Mouse (Mus musculus) gastrocnemius, adult 18-20 months (tissue): Measurements from ENCODE around the gene Patj. TPM values are rescaled to one million over a fixed set of nuclear protein-coding genes. Genes with fewer than 3 reads are reported as not detected.
"Not testable (repeated sequence)": the region's sequence is repeated elsewhere in the genome, so short reads cannot be mapped to it uniquely, and the experiment has no call there.

ENCODE experiments used
- DNase-seq: peaks from one replicate; pipeline ENCODE4 v3.0.0; 2021; ENCODE audit warnings: low spot score
- long read RNA-seq, 2 experiments: library from polyadenylated mRNA; stranded (forward); transcript quantifications; one replicate each; pipeline ENCODE4 v2.0.0; 2021
- total RNA-seq, 2 experiments: library from RNA; stranded (reverse); gene quantifications; 2 replicates each; pipeline ENCODE4 v1.2.3; 2021

Patj gene
- 1 to 10 TPM; 2.7 to 3.7 TPM for total RNA-seq
- long read RNA-seq, experiment 1, partial matches to known transcripts = 1 of 1 reads
- long read RNA-seq, experiment 1, other reads (novel, unspliced or antisense) = 0 of 1 reads
- long read RNA-seq, experiment 2 = 0 reads

DNA sequence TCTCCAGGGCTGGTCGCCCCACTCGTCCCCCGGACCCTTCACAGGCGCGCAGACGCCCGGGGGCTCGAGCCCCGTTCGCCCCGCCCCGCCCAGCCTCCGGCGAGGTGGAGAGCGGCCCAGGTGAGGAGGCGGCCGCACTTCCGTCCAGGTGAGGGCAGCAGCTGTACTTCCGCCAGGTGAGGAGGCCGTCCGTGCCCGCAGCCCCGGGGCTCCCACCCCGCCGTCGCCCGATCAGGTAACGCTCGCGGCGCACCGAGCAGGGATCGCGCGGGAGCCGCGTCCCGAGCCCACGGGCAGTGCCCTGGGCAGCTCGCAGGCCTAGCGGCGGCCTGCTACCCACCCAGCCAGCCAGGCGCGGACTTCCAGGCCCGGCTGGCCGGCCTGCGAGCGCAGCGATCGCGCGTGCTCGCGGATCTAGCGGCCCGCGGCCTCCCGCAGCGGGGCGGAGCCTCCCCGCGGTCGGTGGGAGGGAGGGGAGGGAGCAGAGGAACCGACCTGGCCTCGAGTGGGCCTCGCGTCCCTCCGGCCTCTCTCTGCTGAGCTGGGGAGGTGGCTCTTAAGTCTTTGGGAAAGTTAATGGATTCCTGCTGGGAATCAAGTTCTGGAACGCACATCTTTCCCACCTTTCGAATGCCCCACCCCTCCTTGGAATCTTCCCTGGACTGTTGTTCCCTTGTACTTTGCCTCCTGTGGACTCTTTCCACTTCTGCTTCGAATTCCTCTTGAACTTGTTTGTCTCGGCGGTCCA is at the start of gene Patj:
Gene Patj (plus strand): TSS at position 96 of the 748 bp plus-strand sequence.
- DNase-seq = peak; percentile 19

- no peak for DNase-seq
These were observed 47.0 kb upstream of the Patj start for GRCm38 (mm10) chr4:98348580-98348979.

DNA sequence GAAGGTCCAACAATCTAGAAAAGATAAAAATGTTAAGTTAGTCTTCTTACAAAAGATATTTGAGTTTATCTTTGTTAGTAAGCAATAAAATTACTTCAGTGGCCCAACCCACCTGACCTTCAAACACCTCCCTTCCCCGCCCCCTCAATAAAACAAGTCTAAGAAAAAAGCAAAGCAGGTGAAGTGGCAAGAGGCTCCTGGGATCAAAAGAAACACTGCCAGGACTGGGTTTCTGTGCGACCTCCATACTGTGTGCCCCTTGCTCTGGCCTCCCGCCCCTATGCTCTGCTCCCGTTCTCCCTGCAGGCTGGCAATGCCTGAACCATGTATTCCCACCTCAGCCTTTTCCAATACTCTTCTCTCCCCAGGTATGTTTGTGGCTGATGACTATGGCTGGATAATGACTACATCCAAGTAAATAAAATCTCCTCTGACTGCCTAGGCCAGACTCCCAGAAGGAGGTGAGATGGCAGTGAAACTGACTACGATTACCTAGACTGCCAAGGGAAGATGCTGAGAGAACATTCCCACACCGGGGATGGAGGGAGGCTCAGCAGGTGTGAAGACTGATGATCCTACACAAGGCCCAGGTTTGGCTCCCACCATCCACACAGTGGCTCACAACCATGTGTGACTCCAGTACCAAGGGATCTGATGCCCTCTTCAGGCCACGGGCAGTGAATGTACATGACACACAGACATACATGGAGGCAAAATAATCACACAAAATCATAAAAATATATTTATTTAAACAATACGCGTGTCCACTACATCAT is 37.4 kb upstream of the Patj start:
- no peak for DNase-seq

DNA sequence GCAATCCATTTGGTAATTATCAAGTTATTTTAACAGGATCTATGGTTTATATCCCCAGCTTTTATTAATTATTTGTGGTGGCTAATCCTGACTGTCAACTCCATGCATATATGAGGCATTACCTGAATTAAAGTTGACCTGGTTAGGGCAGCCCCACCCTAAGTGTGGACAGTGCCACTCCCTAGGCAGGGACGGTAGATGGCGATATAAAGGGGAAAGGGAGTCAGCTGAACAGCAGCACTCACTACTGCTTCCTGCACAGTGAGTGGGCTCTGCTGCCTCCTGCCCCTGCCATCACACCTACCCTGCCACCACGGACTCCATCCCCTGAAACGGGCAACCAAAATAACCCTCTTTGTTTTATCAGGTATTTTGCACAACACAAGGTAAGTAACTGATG is 20.2 kb upstream of the Patj start:
- no peak for DNase-seq

DNA sequence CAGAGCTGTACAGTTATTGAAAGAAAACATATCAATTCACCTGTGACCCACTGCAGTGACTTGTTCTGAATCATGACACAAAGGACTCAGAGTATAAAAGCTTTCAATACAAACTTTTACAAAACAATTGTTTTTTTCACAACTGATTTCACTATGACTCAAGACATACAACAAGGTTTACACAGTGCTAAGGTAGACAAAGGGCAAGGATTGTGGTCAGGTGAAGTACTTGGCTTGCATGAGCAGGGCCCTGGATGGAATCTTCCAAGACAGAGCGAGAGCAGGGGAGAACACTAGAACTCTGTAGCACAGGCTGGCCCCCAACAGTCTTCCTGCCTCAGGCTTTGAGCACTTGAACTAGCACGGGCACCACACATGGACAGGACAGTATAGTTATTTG is 18.6 kb upstream of the Patj start:
- no peak for DNase-seq

DNA sequence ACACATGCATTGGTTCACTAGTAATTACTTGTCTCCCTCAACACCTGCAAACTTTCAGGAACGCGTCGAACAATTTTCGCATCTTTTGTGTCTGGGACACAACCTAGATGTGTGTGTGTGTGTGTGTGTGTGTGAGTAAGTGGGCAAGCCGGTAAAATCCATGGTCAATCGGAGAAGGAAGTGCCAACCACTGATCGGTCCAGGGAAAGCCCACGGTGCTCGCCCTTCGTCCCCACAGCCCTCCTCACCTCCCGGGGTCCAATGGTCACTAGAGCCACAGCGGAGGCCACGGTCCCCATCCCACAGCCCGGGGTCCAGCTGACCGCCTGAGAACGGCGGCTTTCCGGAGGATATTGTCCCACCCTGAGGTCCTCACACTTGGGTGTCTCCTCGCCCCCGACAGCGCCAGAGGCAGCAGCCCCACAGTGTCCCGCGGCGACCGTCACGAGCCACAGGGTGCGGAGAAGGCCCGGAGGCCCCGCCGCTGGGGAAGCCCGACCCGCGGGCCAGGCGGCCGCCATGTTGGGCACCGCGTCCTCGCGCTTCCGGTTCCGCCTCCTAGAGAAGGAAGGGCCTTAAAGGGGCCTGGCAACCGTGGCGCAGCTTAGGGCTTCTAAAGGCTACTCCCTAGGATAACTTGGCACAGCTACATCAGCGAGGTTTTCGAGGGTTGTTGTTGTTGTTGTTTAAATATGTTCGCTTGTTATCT is 12.7 kb upstream of the Patj start, which contains the start of gene Tm2d1:
Gene Tm2d1 (minus strand): TSS at position 591 of the 709 bp plus-strand sequence.
- peak; percentile 80 for DNase-seq

- no peak for DNase-seq
These were observed 10.5 kb upstream of the Patj start for GRCm38 (mm10) chr4:98385036-98385435.

- no peak for DNase-seq
These were observed 267 bp upstream of the Patj start for GRCm38 (mm10) chr4:98395346-98395689.

- no peak for DNase-seq
These were observed 5.5 kb downstream of the Patj start for GRCm38 (mm10) chr4:98400926-98401583.

- DNase-seq = no peak
These were observed 6.0 kb downstream of the Patj start for GRCm38 (mm10) chr4:98401584-98401962.

DNA sequence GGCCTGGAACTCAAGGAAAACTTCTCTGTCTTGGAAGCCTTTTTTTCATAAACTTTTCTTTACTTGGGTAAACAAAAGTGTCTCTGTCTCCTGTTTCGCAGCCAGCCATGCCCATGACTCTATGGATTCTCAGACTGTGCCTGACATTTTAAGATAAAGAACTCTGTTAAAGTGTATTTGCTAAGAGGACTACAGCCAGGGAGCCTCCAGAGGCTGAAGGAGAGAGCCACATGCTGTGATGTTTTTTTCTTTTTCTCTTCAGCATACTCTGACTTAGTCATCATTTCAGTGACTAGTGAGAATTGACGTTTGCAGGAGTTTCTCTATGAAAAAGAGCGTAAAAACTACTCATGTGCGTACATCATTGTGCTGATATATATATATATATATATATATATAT is 7.9 kb downstream of the Patj start:
- DNase-seq = no peak

DNA sequence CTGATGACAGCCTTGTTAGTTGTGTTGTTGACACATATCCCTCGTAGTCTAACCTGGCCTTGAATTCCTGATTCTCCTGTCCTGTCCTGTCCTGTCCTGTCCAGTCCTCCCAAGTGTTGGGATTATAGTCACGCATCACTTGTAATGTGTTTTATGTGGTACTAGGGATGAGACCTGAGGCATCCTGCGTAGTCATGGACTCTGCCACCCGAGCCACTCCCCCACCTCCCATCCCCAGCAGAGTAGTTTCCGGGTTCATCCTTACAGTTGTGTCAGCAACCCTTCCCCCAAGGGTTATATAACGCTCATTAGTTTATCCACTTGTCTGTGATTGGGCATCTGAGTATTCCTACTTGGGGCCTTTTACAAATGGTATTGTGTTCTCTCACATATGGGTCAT is 8.8 kb downstream of the Patj start:
- DNase-seq = no peak

DNA sequence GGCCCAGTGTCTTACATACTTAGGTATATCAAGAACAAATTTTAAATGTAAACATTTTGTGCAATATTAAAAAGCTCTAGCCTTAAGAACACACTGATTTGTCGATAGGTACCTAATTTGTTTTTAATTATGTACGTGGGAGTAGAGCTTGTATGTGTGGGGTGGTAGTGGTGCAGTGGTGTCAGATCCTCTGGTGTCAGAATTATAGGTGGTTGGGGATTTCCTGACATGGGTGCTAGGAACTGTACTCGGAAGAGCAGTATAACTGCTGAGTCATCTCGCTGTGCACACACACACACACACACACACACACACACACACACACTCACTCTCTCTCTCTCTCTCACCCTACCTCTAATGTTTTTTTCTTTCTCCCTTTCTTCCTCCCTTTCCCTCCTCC is 12.9 kb downstream of the Patj start:
- no peak for DNase-seq

DNA sequence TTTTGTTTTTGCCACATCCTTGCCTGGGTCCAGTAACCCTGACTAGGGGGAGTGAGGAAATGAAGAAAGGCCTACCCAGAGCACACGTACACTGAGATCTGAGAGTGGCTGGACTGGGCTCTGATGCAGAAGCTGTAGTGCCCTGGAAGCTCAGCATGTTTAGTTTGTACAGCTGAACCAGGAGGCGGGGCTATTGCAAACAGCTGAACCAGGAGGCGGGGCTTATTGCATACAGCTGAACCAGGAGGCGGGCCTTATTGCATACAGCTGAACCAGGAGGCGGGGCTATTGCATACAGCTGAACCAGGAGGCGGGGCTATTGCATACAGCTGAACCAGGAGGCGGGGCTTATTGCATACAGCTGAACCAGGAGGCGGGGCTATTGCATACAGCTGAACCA is 19.6 kb downstream of the Patj start:
- DNase-seq = not testable (repeated sequence)

DNA sequence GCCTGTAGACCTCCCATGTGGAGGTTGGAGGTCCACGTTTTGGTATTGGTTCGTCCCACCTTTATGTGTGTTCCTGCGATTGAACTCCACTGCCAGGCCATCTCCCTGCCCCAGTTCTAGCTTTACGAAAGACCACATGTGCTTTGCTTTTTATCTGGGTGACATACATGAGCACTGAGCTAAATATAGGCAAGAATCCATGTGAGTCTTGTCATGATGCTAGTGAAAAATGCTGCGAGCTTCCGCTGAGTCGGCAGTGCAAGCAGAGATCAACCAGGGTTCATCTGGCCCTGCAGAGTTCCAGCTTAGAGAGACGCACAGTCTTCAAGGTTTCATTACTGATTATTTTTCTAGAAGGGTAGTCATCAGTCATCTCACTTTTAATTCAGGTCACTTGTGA is 32.8 kb downstream of the Patj start:
- peak; percentile 3 for DNase-seq

- peak; percentile 7 for DNase-seq
These were observed 40.3 kb downstream of the Patj start for GRCm38 (mm10) chr4:98435641-98436457.

DNA sequence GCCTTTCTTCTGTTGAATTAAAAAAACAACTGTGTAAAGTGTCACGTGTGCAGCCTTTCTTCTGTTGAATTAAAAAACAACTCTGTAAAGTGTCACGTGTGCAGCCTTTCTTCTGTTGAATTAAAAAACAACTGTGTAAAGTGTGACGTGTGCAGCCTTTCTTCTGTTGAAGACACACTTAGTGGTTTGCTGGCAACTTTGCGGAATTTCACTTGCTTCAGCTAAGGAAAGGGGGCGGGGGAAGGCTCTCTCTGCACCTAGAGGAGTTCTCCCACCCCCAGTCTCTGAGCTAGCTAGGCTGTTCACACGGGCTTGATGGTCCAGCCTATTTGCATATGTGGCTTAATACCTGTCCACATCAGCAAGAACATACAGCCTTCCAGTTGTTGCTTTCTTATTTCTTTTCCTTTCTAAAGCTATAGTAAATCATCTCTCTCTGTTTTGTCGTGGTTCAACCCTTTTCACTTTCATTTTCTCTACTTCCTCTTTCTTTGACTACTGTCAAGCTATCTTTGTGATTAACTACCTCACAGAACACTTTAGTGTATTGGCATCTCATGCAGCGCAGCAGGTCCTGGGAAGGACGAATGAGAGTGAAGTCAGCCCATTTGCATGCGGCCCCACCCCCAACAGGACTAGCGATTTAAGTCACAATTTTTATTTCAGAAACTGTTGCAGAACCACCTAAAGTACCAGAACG is 41.2 kb downstream of the Patj start:
- DNase-seq = peak; percentile 19

DNA sequence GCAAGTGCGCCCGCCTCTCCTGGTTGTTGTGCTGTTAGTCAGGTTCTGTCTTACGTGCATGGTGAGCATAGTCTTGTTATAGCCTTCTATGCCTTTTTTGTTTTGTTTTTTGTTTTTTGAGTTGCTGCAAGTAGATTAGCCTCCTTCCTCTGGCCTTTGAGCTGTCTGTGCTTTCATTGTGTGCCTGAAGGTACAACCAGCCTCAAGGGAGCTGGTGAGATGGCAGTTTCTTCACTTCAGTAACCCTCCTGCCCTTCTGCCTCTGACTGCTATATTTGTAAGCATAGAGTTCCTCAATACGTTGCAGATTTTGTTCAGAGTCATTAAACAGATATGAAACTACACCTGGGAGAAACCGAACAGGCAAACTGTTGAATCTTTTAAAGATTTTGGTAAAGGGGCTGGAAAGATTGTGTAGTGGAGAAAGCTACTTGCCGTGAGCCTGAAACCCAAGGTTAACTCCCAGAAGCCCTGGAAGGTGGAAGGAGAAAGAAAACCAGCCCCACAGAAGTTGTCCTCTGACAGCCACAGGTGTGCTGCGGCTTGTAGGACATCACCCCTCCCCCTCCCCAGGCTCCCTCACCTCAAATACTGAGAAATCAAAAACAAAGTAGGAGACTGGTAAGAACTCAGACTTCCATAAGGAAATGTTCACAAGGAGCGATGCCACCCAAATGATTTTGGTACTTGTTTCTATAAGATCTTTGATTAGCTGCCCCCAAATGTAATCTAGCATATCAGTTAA is 43.8 kb downstream of the Patj start:
- DNase-seq = no peak

GRCm38 (mm10) chr4:98441248-98441647 is 45.7 kb downstream of the Patj start:
- DNase-seq = no peak
